Mouse (Mus musculus) midbrain, embryonic 12.5 days (tissue): ENCODE measurements at regions not wholly inside any gene's neighbourhood (a gene's known extent, or its start where the extent isn't known, plus 50 kb on each side); places are given as distances from the start of the nearest gene placed in this dataset.
A peak's percentile ranks its signal among the peaks of the same experiment; 100 is the strongest.

Source experiments
- ATAC-seq: fragments of 200-750 bp; cut with Nextera tagmentation; 2 replicates; pipeline ENCODE4 v1.8.0; 2017; ENCODE audit warnings: low read depth, moderate TSS enrichment, moderate library complexity; ENCODE audit not compliant: low FRiP score
- H3K27ac ChIP-seq: fragments of 300-500 bp; sonication (generic); replicated peaks from 2 replicates; pipeline ENCODE4 v1.5.1; 2016; ENCODE audit warnings: mild to moderate bottlenecking
- H3K27me3 ChIP-seq: fragments of 300-500 bp; sonication (generic); 2 replicates; pipeline ENCODE4 v1.6.1; 2016; ENCODE audit warnings: mild to moderate bottlenecking
- H3K36me3 ChIP-seq: fragments of 300-500 bp; sonication (generic); 2 replicates; pipeline ENCODE4 v1.6.1; 2016
- H3K4me1 ChIP-seq: fragments of 300-500 bp; sonication (generic); 2 replicates; pipeline ENCODE4 v1.6.1; 2016
- H3K4me2 ChIP-seq: fragments of 300-500 bp; sonication (generic); replicated peaks from 2 replicates; pipeline ENCODE4 v1.6.1; 2016; ENCODE audit warnings: mild to moderate bottlenecking, moderate library complexity
- H3K4me3 ChIP-seq: fragments of 300-500 bp; sonication (generic); 2 replicates; pipeline ENCODE4 v1.5.1; 2016; ENCODE audit warnings: mild to moderate bottlenecking
- H3K9ac ChIP-seq: fragments of 300-500 bp; sonication (generic); replicated peaks from 2 replicates; pipeline ENCODE4 v1.6.1; 2016; ENCODE audit warnings: mild to moderate bottlenecking, moderate library complexity
- H3K9me3 ChIP-seq: fragments of 300-500 bp; sonication (generic); 2 replicates; pipeline ENCODE4 v1.6.1; 2016; ENCODE audit warnings: mild to moderate bottlenecking
- WGBS: fragments of 180-500 bp; shearing (Covaris S2); methylation state at CpG from one replicate; pipeline ENCODE4 v1.1.7; 2016; 5-methylcytosine and 5-hydroxymethylcytosine counted together

DNA sequence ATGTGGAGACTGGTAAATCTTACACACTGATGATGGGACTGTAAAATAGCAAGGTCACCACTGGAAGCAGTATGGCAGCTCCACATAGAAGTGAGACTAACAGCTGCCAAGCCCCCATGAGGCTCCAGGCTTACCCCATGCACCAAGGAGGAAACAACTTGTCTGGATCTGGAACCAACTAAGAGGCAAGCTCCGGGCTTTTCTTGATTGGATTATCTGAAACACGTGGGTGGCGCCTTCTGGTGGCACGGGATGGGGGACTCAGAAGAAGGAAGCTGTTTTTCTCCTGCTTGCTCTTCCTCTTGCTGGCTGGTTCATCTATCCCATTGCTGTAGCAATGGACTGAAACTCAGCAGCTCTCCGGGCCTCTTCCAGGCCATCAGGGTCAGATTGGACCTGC is 171.5 kb upstream of the Sulf2 start:
- Histone ChIP-seq H3K4me2 (no peak overlapping the region), H3K4me3 (no peak overlapping the region), H3K9ac (no peak overlapping the region), H3K9me3 (no peaks in the 10 kb centered on the region), H3K4me1 (peaks cover 15% of the 10 kb centered on the region), H3K27me3 (peaks cover 46% of the 10 kb centered on the region), H3K27ac (no peak overlapping the region), H3K36me3 (no peaks in the 10 kb centered on the region)
- 80% methylated on average over 5 of the region's 5 CpGs for WGBS
- no peak for ATAC-seq

GRCm38 (mm10) chr2:166324954-166325353 is 169.5 kb upstream of the Sulf2 start:
- peaks cover 63% of the 10 kb centered on the region for H3K27me3 ChIP-seq
- no peak overlapping the region for H3K4me2 ChIP-seq
- WGBS: 82% methylated on average over 3 of the region's 3 CpGs
- H3K4me3 ChIP-seq: no peak overlapping the region
- ATAC-seq: no peak
- H3K9me3 ChIP-seq: no peaks in the 10 kb centered on the region
- peaks cover 15% of the 10 kb centered on the region for H3K4me1 ChIP-seq
- no peaks in the 10 kb centered on the region for H3K36me3 ChIP-seq
- no peak overlapping the region for H3K9ac ChIP-seq
- H3K27ac ChIP-seq: no peak overlapping the region

- no peaks in the 10 kb centered on the region for H3K9me3 ChIP-seq
Observed at GRCm38 (mm10) chr2:166324439-166324838, 169.0 kb upstream of the Sulf2 start.

GRCm38 (mm10) chr2:166322668-166323043 is 167.2 kb upstream of the Sulf2 start:
- Histone ChIP-seq H3K4me2 (no peak overlapping the region), H3K27ac (no peak overlapping the region), H3K9ac (no peak overlapping the region), H3K36me3 (no peaks in the 10 kb centered on the region), H3K9me3 (no peaks in the 10 kb centered on the region), H3K4me3 (no peak overlapping the region), H3K27me3 (peaks cover 81% of the 10 kb centered on the region), H3K4me1 (peaks cover 10% of the 10 kb centered on the region)
- ATAC-seq: no peak
- 63% methylated on average over 6 of the region's 6 CpGs for WGBS

More at GRCm38 (mm10) chr2:166324439-166324838, 169.0 kb upstream of the Sulf2 start:
- H3K9ac ChIP-seq: no peak overlapping the region
- H3K4me2 ChIP-seq: no peak overlapping the region
- no peaks in the 10 kb centered on the region for H3K36me3 ChIP-seq
- WGBS: 56% methylated on average over 10 of the region's 10 CpGs
- H3K4me3 ChIP-seq: no peak overlapping the region
- H3K27ac ChIP-seq: no peak overlapping the region
- H3K27me3 ChIP-seq: peaks cover 68% of the 10 kb centered on the region
- ATAC-seq: no peak
- H3K4me1 ChIP-seq: peaks cover 13% of the 10 kb centered on the region

GRCm38 (mm10) chr2:166321992-166322667 is 166.7 kb upstream of the Sulf2 start:
- 78% methylated on average over 6 of the region's 6 CpGs for WGBS
- Histone ChIP-seq H3K9me3 (no peaks in the 10 kb centered on the region), H3K4me3 (no peak overlapping the region), H3K27me3 (peaks cover 82% of the 10 kb centered on the region), H3K27ac (no peak overlapping the region), H3K4me2 (no peak overlapping the region), H3K36me3 (no peaks in the 10 kb centered on the region), H3K9ac (no peak overlapping the region), H3K4me1 (peaks cover 10% of the 10 kb centered on the region)
- no peak for ATAC-seq

DNA sequence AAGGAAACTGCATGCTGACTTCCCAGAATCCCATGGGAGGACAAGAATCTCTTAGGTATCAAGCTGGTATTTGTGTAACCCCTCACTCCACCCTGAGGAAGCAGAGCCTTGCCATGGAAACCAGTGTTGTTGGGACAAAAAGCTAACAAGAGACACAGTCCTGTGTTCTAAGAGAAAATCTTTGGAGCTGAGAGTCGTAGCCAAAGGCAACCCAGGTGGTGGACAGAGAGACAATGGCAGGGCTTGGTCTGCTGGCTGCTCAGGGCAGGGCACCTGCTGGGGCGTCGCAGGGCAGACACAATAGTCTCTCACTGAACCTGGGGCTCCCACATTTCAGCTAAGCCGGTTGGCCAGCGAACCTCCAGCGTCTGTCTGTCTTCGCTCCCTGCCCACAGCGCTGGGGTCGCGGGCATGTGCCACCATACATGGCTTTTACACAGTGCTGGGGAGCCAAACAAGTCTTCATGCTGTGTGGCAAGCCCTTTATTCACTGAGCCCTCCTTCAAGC is 161.0 kb upstream of the Sulf2 start:
- H3K36me3 ChIP-seq: no peaks in the 10 kb centered on the region
- H3K27ac ChIP-seq: no peak overlapping the region
- H3K4me1 ChIP-seq: peaks cover 12% of the 10 kb centered on the region
- H3K9ac ChIP-seq: no peak overlapping the region
- no peak overlapping the region for H3K4me2 ChIP-seq
- ATAC-seq: peak; percentile 68
- H3K4me3 ChIP-seq: no peak overlapping the region
- peaks cover 83% of the 10 kb centered on the region for H3K27me3 ChIP-seq
- H3K9me3 ChIP-seq: no peaks in the 10 kb centered on the region
- WGBS: 10% methylated on average over 10 of the region's 10 CpGs

GRCm38 (mm10) chr2:166310438-166310837 is 155.0 kb upstream of the Sulf2 start:
- peaks cover 19% of the 10 kb centered on the region for H3K4me1 ChIP-seq
- no peaks in the 10 kb centered on the region for H3K9me3 ChIP-seq
- 87% methylated on average over 5 of the region's 5 CpGs for WGBS
- H3K27me3 ChIP-seq: peaks cover 83% of the 10 kb centered on the region
- no peak for ATAC-seq
- no peaks in the 10 kb centered on the region for H3K36me3 ChIP-seq
- H3K4me2 ChIP-seq: no peak overlapping the region
- H3K4me3 ChIP-seq: no peak overlapping the region
- H3K27ac ChIP-seq: no peak overlapping the region
- no peak overlapping the region for H3K9ac ChIP-seq

GRCm38 (mm10) chr2:166309882-166310281 is 154.4 kb upstream of the Sulf2 start:
- peaks cover 25% of the 10 kb centered on the region for H3K4me1 ChIP-seq
- H3K36me3 ChIP-seq: no peaks in the 10 kb centered on the region
- H3K9ac ChIP-seq: no peak overlapping the region
- H3K4me3 ChIP-seq: no peak overlapping the region
- H3K4me2 ChIP-seq: no peak overlapping the region
- H3K9me3 ChIP-seq: no peaks in the 10 kb centered on the region
- H3K27ac ChIP-seq: no peak overlapping the region
- WGBS: 82% methylated on average over 2 of the region's 2 CpGs
- ATAC-seq: no peak
- H3K27me3 ChIP-seq: peaks cover 82% of the 10 kb centered on the region

- H3K27me3 ChIP-seq: peaks cover 81% of the 10 kb centered on the region
- no peak overlapping the region for H3K4me2 ChIP-seq
- H3K9ac ChIP-seq: no peak overlapping the region
- no peaks in the 10 kb centered on the region for H3K9me3 ChIP-seq
- H3K36me3 ChIP-seq: no peaks in the 10 kb centered on the region
- H3K27ac ChIP-seq: no peak overlapping the region
- ATAC-seq: no peak
- H3K4me1 ChIP-seq: peaks cover 28% of the 10 kb centered on the region
- no peak overlapping the region for H3K4me3 ChIP-seq
- WGBS: 46% methylated on average over 13 of the region's 13 CpGs
Observed at GRCm38 (mm10) chr2:166307551-166307950, 152.1 kb upstream of the Sulf2 start.

- no peak overlapping the region; the same call in 1 of the 2 replicates for H3K27ac ChIP-seq
- no peaks in the 10 kb centered on the region; the same call in 1 of the 2 replicates for H3K9me3 ChIP-seq
- peaks cover 28% of the 10 kb centered on the region for H3K4me1 ChIP-seq
- H3K4me2 ChIP-seq: 0 out of 2 replicates have a peak overlapping the region, but pooled peaks have one; percentile 11
- H3K36me3 ChIP-seq: no peaks in the 10 kb centered on the region
- ATAC-seq: 0 out of 2 replicates have a peak, but pooled peaks have one; percentile 53
- H3K4me3 ChIP-seq: no peak overlapping the region
- H3K27me3 ChIP-seq: peaks cover 72% of the 10 kb centered on the region
- H3K9ac ChIP-seq: no peak overlapping the region
- WGBS: 67% methylated on average over 30 of the region's 30 CpGs
Observed at GRCm38 (mm10) chr2:166305044-166306002, 149.9 kb upstream of the Sulf2 start.

- H3K27me3 ChIP-seq: peaks cover 58% of the 10 kb centered on the region
- no peak for ATAC-seq
- no peak overlapping the region for H3K4me2 ChIP-seq
- H3K36me3 ChIP-seq: no peaks in the 10 kb centered on the region
- no peak overlapping the region for H3K4me3 ChIP-seq
- peaks cover 28% of the 10 kb centered on the region for H3K4me1 ChIP-seq
- 86% methylated on average over 2 of the region's 2 CpGs for WGBS
- no peak overlapping the region for H3K27ac ChIP-seq
- no peak overlapping the region for H3K9ac ChIP-seq
- H3K9me3 ChIP-seq: no peaks in the 10 kb centered on the region; the same call in 1 of the 2 replicates
Observed at GRCm38 (mm10) chr2:166303854-166304253, 148.4 kb upstream of the Sulf2 start.

GRCm38 (mm10) chr2:166301161-166301560 is 145.7 kb upstream of the Sulf2 start:
- H3K4me1 ChIP-seq: peaks cover 18% of the 10 kb centered on the region
- peaks cover 43% of the 10 kb centered on the region for H3K27me3 ChIP-seq
- H3K36me3 ChIP-seq: no peaks in the 10 kb centered on the region
- H3K4me2 ChIP-seq: no peak overlapping the region
- H3K27ac ChIP-seq: no peak overlapping the region
- no peak overlapping the region for H3K9ac ChIP-seq
- no peak for ATAC-seq
- no peak overlapping the region for H3K4me3 ChIP-seq
- H3K9me3 ChIP-seq: no peaks in the 10 kb centered on the region; the same call in 1 of the 2 replicates
- WGBS: 93% methylated on average over 9 of the region's 9 CpGs
